Mouse (Mus musculus) frontal cortex, postnatal 25 days (tissue): ENCODE measurements around the gene Ube4a.
A peak's percentile ranks its signal among the peaks of the same experiment; 100 is the strongest.
"Not testable (repeated sequence)": the region's sequence is repeated elsewhere in the genome, so short reads cannot be mapped to it uniquely, and the experiment has no call there.

Experiments
- DNase-seq, 2 experiments: peaks; one replicate each; pipeline ENCODE4 v3.0.0; 2022; ENCODE audit warnings: low spot score in 2 of 2

Ube4a gene

GRCm38 (mm10) chr9:44981676-44982075, 16.3 kb upstream of the Ube4a start, which contains the start of gene Cd3d:
Cd3d (plus strand) TSS chr9:44981786.
- DNase-seq, result no peak

- DNase-seq, result no peak
Measured at GRCm38 (mm10) chr9:44981104-44981503, 15.7 kb upstream of the Ube4a start.

- DNase-seq, result no peak
Measured at GRCm38 (mm10) chr9:44980242-44980641, 14.8 kb upstream of the Ube4a start, which contains the start of gene Cd3g. Cd3g (minus strand) TSS chr9:44980431.

- DNase-seq, result no peak
Measured at GRCm38 (mm10) chr9:44979806-44980205, 14.4 kb upstream of the Ube4a start.

GRCm38 (mm10) chr9:44977813-44978212, 12.4 kb upstream of the Ube4a start:
- no peak for DNase-seq

GRCm38 (mm10) chr9:44969450-44969849, 4.0 kb upstream of the Ube4a start:
- no peak for DNase-seq

- DNase-seq, result not testable (repeated sequence)
Measured at GRCm38 (mm10) chr9:44967763-44968162, 2.4 kb upstream of the Ube4a start.

GRCm38 (mm10) chr9:44966815-44967242, 1.4 kb upstream of the Ube4a start:
- DNase-seq, result peak; percentile 22 to 52

- no peak for DNase-seq
Measured at GRCm38 (mm10) chr9:44965833-44966466, 550 bp upstream of the Ube4a start.

- DNase-seq, result no peak
Measured at GRCm38 (mm10) chr9:44954432-44954831, 11.0 kb downstream of the Ube4a start.

- no peak for DNase-seq
Measured at GRCm38 (mm10) chr9:44947836-44948235, 17.6 kb downstream of the Ube4a start.

- no peak for DNase-seq
Measured at GRCm38 (mm10) chr9:44946185-44946695, 19.2 kb downstream of the Ube4a start.

- no peak for DNase-seq
Measured at GRCm38 (mm10) chr9:44942421-44942820, 23.0 kb downstream of the Ube4a start.

GRCm38 (mm10) chr9:44941756-44942155, 23.6 kb downstream of the Ube4a start:
- no peak for DNase-seq

GRCm38 (mm10) chr9:44921543-44921942, 43.9 kb downstream of the Ube4a start:
- DNase-seq, result no peak

- DNase-seq, result no peak
Measured at GRCm38 (mm10) chr9:44921123-44921468, 44.3 kb downstream of the Ube4a start.

GRCm38 (mm10) chr9:44920374-44921122, 44.9 kb downstream of the Ube4a start, which contains the start of gene Atp5l:
Atp5l (minus strand) TSS chr9:44920742.
- peak; percentile 65 to 79 for DNase-seq

- no peak for DNase-seq
Measured at GRCm38 (mm10) chr9:44919606-44920005, 45.8 kb downstream of the Ube4a start.

GRCm38 (mm10) chr9:44916196-44916595, 49.2 kb downstream of the Ube4a start:
- no peak for DNase-seq

- DNase-seq, result no peak
Measured at GRCm38 (mm10) chr9:44914706-44915105, 50.7 kb downstream of the Ube4a start.

- no peak for DNase-seq
Measured at GRCm38 (mm10) chr9:44911365-44911764, 54.0 kb downstream of the Ube4a start.

- peak; percentile 39 to 56 for DNase-seq
Measured at GRCm38 (mm10) chr9:44905620-44906019, 59.8 kb downstream of the Ube4a start.

- peak; percentile 35 to 63 for DNase-seq
Measured at GRCm38 (mm10) chr9:44904964-44905363, 60.4 kb downstream of the Ube4a start.
